Mouse (Mus musculus) embryo, embryonic 11 days (tissue): ENCODE results near the gene Tspan31.

ENCODE experiments used
- DNase-seq: peaks from one replicate; pipeline ENCODE4 v3.0.0-alpha.2; 2015

Gene Tspan31

GRCm38 (mm10) chr10:127070190-127071121, at the start of gene Tspan31:
Gene Tspan31, minus strand, starts transcription at chr10:127070264.
- DNase-seq, result peak; percentile 96

GRCm38 (mm10) chr10:127119229-127119628, 49.2 kb upstream of the Tspan31 start:
- DNase-seq, result no peak

GRCm38 (mm10) chr10:127118470-127118869, 48.4 kb upstream of the Tspan31 start:
- DNase-seq, result no peak

- no peak for DNase-seq
Measured at GRCm38 (mm10) chr10:127115068-127115467, 45.0 kb upstream of the Tspan31 start.

GRCm38 (mm10) chr10:127114408-127114807, 44.3 kb upstream of the Tspan31 start:
- DNase-seq, result no peak

GRCm38 (mm10) chr10:127111001-127111887, 41.2 kb upstream of the Tspan31 start:
- no peak for DNase-seq

- no peak for DNase-seq
Measured at GRCm38 (mm10) chr10:127108262-127108583, 38.2 kb upstream of the Tspan31 start.

GRCm38 (mm10) chr10:127107563-127108261, 37.6 kb upstream of the Tspan31 start:
- no peak for DNase-seq

GRCm38 (mm10) chr10:127103631-127104030, 33.6 kb upstream of the Tspan31 start:
- DNase-seq, result no peak

GRCm38 (mm10) chr10:127101151-127101550, 31.1 kb upstream of the Tspan31 start:
- no peak for DNase-seq

GRCm38 (mm10) chr10:127100414-127100813, 30.4 kb upstream of the Tspan31 start:
- DNase-seq, result no peak

GRCm38 (mm10) chr10:127099868-127100267, 29.8 kb upstream of the Tspan31 start:
- no peak for DNase-seq

- no peak for DNase-seq
Measured at GRCm38 (mm10) chr10:127099191-127099590, 29.1 kb upstream of the Tspan31 start.

- no peak for DNase-seq
Measured at GRCm38 (mm10) chr10:127098514-127098913, 28.4 kb upstream of the Tspan31 start.

- DNase-seq, result no peak
Measured at GRCm38 (mm10) chr10:127094382-127094802, 24.3 kb upstream of the Tspan31 start.

- DNase-seq, result no peak
Measured at GRCm38 (mm10) chr10:127092742-127093141, 22.7 kb upstream of the Tspan31 start.

GRCm38 (mm10) chr10:127091507-127092396, 21.7 kb upstream of the Tspan31 start:
- DNase-seq, result no peak

- peak; percentile 60 for DNase-seq
Measured at GRCm38 (mm10) chr10:127090560-127091411, 20.7 kb upstream of the Tspan31 start.

GRCm38 (mm10) chr10:127085633-127086032, 15.6 kb upstream of the Tspan31 start:
- no peak for DNase-seq

- DNase-seq, result no peak
Measured at GRCm38 (mm10) chr10:127085052-127085451, 15.0 kb upstream of the Tspan31 start.

- no peak for DNase-seq
Measured at GRCm38 (mm10) chr10:127083915-127084306, 13.8 kb upstream of the Tspan31 start.
